Mouse (Mus musculus) midbrain, embryonic 10.5 days (tissue): ENCODE data around the gene Shisa9. TPM values are rescaled to one million over a fixed set of nuclear protein-coding genes. Genes with fewer than 3 reads are reported as not detected.

Source experiments
- DNase-seq: peaks from one replicate; pipeline ENCODE4 v3.0.0-alpha.2; 2017; ENCODE audit warnings: low spot score
- H3K27ac ChIP-seq: fragments of 300-500 bp; sonication (generic); replicated peaks from 2 replicates; pipeline ENCODE4 v1.5.1; 2016; ENCODE audit warnings: mild to moderate bottlenecking
- H3K27me3 ChIP-seq: fragments of 300-500 bp; sonication (generic); 2 replicates; pipeline ENCODE4 v1.6.1; 2016; ENCODE audit warnings: low read depth, mild to moderate bottlenecking; ENCODE audit not compliant: poor library complexity, severe bottlenecking
- H3K36me3 ChIP-seq: fragments of 300-500 bp; sonication (generic); 2 replicates; pipeline ENCODE4 v1.6.1; 2016; ENCODE audit warnings: mild to moderate bottlenecking, moderate library complexity
- H3K4me1 ChIP-seq: fragments of 300-500 bp; sonication (generic); 2 replicates; pipeline ENCODE4 v1.6.1; 2016
- H3K4me3 ChIP-seq: fragments of 300-500 bp; sonication (generic); 2 replicates; pipeline ENCODE4 v1.5.1; 2016; ENCODE audit warnings: mild to moderate bottlenecking, moderate library complexity
- H3K9me3 ChIP-seq: fragments of 300-500 bp; sonication (generic); replicated peaks from 2 replicates; pipeline ENCODE4 v1.6.1; 2016; ENCODE audit warnings: mild to moderate bottlenecking
- WGBS: fragments of 180-500 bp; shearing (Covaris S2); methylation state at CpG from one replicate; pipeline ENCODE4 v1.1.7; 2016; 5-methylcytosine and 5-hydroxymethylcytosine counted together
- polyA plus RNA-seq: library from polyadenylated mRNA; unstranded; fragments of >200 nt; fragmentation: Nextera tagmentation; extraction: Ambion mirVana; gene quantifications from 2 replicates; pipeline ENCODE4 v1.2.1, GENCODE M21; 2016

The Shisa9 gene
- polyA plus RNA-seq, 1 experiment from 2014 or later = 0.30 TPM

DNA sequence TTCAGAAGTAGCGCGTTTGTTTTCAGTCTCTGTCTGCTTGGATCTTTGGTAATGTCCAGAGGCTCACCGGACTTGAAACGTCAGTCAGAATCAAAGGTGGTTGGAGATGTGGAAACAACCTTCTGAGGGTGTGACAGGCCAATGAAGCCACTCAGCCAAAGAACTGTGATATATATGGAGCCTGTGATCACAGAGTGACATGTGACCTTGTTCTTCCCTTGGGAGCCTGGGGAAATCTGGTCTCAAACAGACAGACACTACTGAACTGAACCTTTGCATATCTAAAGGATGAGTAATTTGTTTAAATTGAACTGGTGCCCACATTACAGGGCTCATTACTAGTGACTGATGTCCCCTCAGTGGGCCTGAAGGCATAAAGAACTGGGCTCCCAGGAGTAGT is 168.1 kb downstream of the Shisa9 start:
- Histone ChIP-seq H3K27me3 (no peaks in the 10 kb centered on the region), H3K36me3 (no peaks in the 10 kb centered on the region), H3K4me3 (no peak overlapping the region), H3K4me1 (peaks cover 6% of the 10 kb centered on the region; the same call in 1 of the 2 replicates), H3K27ac (no peak overlapping the region), H3K9me3 (no peaks in the 10 kb centered on the region)
- no peak for DNase-seq
- 76% methylated on average over 4 of the region's 4 CpGs for WGBS

DNA sequence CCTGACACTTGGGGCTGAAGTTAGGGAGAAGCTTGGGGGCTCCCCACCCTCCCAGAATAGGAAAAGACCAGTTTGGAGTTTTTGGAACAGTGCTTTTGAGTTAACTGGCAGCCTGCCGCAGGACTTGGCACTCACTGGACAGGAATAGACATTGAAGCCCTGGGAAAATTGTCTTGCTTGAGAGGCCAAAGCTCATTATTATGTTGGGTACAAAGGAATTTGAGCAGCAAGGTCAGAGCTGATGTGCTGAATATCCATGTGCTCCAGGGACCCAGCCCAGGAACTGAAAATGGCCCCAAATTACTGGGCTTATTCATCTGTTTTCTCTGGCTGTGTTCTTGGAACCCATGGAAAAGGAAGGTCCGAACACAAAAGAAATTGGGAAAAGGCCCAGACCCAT is 170.6 kb downstream of the Shisa9 start:
- Histone ChIP-seq H3K9me3 (no peaks in the 10 kb centered on the region), H3K27me3 (no peaks in the 10 kb centered on the region), H3K4me1 (peaks cover 6% of the 10 kb centered on the region; the same call in 1 of the 2 replicates), H3K4me3 (no peak overlapping the region), H3K36me3 (no peaks in the 10 kb centered on the region), H3K27ac (no peak overlapping the region)
- 90% methylated on average over 2 of the region's 2 CpGs for WGBS
- no peak for DNase-seq

DNA sequence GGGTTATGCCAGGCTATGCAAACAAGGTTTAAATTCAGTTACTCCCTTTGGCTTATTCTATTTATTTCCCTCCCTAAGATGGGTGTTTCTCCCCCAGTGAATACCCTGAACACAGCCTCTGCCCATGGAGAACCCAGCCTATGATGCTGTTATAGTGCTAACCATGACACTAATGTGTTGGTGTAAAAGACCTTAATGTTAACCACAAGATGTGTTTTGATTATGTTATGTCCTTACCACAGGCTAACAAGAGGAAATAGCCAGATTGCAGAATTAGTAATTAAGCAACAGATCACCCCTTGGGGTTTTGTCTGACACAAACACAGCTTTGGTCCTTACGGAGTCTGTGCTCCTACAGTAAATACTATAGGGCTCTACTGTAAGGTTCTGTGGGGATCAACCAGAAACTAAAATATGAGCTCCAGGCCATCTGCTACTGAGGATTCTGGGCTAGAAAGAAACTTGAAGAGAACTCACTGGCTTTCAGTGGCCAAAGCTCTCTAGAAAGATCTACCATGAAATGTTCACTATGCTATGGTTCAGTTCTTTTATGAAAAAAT is 189.6 kb downstream of the Shisa9 start:
- H3K27me3 ChIP-seq = no peaks in the 10 kb centered on the region
- H3K27ac ChIP-seq = no peak overlapping the region
- 90% methylated on average over 1 of the region's 1 CpGs for WGBS
- H3K9me3 ChIP-seq = no peaks in the 10 kb centered on the region
- H3K4me1 ChIP-seq = no peaks in the 10 kb centered on the region
- no peaks in the 10 kb centered on the region for H3K36me3 ChIP-seq
- DNase-seq = no peak
- H3K4me3 ChIP-seq = no peak overlapping the region

DNA sequence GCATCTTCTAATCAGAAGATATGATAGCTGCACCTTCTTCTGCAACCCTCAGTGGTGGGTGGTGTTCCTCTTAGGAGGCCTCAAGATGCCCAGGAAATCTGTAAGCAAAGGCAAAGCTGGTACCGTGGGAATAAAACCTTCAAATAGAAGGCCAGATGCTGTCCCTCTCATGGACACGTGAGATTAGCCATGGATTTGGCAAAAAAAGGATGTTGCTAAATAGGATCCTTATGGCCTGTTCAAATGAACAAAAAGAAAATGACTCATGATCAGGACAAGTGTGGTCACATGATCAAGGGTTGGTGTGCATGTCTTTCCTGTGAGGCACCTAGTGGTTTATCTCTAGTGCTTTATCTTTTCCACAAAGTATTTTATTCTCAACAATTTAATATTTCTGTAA is 194.1 kb downstream of the Shisa9 start:
- DNase-seq = no peak
- no peaks in the 10 kb centered on the region for H3K9me3 ChIP-seq
- H3K4me3 ChIP-seq = no peak overlapping the region
- no peak overlapping the region for H3K27ac ChIP-seq
- H3K4me1 ChIP-seq = no peaks in the 10 kb centered on the region
- WGBS = 85% methylated on average over 2 of the region's 2 CpGs
- no peaks in the 10 kb centered on the region for H3K27me3 ChIP-seq
- H3K36me3 ChIP-seq = no peaks in the 10 kb centered on the region

DNA sequence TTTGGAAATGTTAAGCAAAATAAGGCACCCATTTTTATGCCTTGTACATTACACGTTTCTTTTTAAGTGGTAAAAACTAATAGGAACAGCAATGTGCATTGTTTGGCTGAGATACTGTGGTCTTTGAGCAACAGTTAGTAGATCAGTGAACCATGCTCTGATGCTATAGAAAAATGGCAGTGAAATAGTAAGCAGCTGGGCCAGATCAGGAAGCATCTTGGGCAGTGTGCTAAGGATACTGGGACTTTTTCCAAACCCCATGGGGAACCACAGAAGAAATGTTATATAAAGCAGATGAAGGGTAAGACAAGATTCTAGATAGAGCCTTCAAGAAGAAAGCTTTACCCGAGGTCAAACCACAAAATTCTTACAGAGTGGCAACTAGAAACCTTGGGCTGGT is 205.8 kb downstream of the Shisa9 start:
- no peaks in the 10 kb centered on the region for H3K4me1 ChIP-seq
- H3K4me3 ChIP-seq = no peak overlapping the region
- H3K27ac ChIP-seq = no peak overlapping the region
- no peaks in the 10 kb centered on the region for H3K36me3 ChIP-seq
- H3K27me3 ChIP-seq = no peaks in the 10 kb centered on the region
- 79% methylated on average over 2 of the region's 2 CpGs for WGBS
- no peaks in the 10 kb centered on the region for H3K9me3 ChIP-seq
- DNase-seq = no peak

DNA sequence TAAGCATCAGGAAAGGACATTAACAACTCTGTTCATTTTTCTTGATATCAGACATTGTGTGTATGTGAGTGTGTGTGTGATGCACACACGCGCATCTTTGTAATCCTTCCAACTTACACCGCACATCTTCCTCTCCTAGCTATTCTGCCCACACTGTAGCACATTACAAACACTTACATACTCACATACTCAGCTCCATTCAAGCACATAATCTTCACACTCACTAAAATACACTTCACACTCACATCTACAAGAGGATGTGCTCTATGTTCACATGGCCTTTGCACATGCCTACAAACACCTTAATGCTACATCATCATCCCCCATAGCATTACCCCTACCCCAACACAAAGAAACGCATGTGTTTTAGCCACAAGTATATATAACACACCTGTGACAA is 212.9 kb downstream of the Shisa9 start:
- H3K4me1 ChIP-seq = 0 out of 2 replicates have a peak, but pooled peaks cover 4% of the 10 kb centered on the region
- H3K9me3 ChIP-seq = no peaks in the 10 kb centered on the region
- H3K27me3 ChIP-seq = no peaks in the 10 kb centered on the region
- no peaks in the 10 kb centered on the region for H3K36me3 ChIP-seq
- WGBS = 97% methylated on average over 4 of the region's 4 CpGs
- no peak for DNase-seq
- no peak overlapping the region for H3K4me3 ChIP-seq
- H3K27ac ChIP-seq = no peak overlapping the region

DNA sequence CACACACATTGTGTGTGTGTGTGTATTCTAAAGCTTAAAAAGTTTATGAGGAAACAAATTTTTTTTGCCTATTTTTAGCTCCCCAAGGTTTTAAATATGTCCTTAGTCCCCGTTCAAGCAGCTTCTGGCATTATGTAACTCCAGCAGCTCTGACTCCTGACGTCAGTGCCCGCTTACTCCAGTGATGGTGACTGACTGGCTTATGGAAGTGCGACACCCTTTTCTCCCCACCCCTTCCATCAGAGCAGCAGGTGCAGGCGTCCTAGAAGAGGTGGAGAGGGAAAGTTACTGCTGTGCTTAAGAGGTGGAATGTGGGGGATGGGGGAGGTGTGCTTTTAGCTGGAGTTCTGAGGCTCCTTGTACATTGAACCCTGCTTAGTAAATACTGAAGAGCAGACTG is 213.7 kb downstream of the Shisa9 start:
- no peaks in the 10 kb centered on the region for H3K27me3 ChIP-seq
- 0 out of 2 replicates have a peak, but pooled peaks cover 4% of the 10 kb centered on the region for H3K4me1 ChIP-seq
- H3K27ac ChIP-seq = no peak overlapping the region
- no peaks in the 10 kb centered on the region for H3K36me3 ChIP-seq
- no peak for DNase-seq
- 68% methylated on average over 5 of the region's 5 CpGs for WGBS
- no peaks in the 10 kb centered on the region for H3K9me3 ChIP-seq
- no peak overlapping the region for H3K4me3 ChIP-seq

DNA sequence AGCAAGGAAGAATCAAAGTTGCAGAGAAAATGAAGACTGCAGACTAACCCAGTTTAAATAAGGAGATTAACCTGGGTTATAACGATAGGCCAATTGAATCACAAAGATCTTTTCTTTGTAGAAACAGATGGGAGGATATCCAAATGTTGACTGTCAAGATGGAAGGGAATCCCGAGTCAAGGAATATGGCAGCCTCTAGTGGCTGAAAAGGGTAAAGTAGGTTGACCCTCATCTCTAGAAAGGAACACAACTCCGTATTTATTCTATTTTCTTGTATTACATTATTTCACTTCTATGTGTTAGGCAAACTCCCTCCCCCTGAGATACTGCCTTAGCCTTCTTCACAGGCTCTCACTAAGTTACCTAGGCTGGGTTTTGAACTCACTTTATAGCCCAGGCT is 217.3 kb downstream of the Shisa9 start:
- WGBS = 28% methylated on average over 3 of the region's 3 CpGs
- no peak overlapping the region for H3K4me3 ChIP-seq

DNA sequence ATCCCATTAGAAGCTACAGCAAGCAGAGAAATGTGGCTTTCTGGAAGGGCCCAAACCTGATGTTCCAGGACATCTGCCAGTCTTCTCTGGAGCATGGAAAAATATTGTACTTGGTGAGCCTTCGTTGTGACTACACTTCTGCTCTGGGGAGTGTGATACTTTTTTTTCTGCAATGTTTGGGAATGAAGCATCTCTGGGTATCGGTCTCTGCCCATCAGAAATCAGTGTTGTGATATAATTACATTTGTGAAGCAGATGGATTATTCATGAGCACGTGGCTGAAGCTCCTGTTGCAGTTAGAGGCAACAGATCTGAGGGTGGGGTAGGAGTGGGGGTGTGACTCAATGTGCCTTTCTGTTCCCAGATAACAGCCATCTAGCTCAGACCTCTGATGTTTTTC is 218.2 kb downstream of the Shisa9 start:
- Histone ChIP-seq H3K27me3 (no peaks in the 10 kb centered on the region), H3K27ac (no peak overlapping the region), H3K36me3 (no peaks in the 10 kb centered on the region), H3K4me1 (no peaks in the 10 kb centered on the region), H3K9me3 (no peaks in the 10 kb centered on the region), H3K4me3 (no peak overlapping the region)
- 74% methylated on average over 3 of the region's 3 CpGs for WGBS
- DNase-seq = no peak

More for the DNA sequence above, 217.3 kb downstream of the Shisa9 start:
- Histone ChIP-seq H3K27me3 (no peaks in the 10 kb centered on the region), H3K27ac (no peak overlapping the region), H3K4me1 (no peaks in the 10 kb centered on the region), H3K36me3 (no peaks in the 10 kb centered on the region), H3K9me3 (no peaks in the 10 kb centered on the region)
- DNase-seq = no peak

DNA sequence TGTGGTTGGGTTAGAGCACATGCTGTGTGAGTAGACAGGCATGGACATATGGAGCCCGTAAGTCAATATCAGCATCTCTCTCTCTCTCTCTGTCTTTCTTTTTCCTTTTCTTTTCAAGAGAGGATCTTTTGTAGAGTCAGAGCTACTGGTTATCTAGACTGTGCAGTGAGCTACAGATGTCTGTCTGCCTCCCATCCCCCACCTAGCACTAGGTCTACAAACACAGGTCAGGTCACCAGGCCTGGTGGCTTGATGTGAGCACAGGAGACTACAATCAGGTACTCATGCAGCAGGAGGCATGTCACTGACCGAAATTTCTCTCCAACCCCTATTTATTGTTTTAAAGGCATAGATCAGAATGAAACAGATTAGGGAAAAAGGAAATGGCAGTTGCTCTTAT is 219.1 kb downstream of the Shisa9 start:
- no peaks in the 10 kb centered on the region for H3K4me1 ChIP-seq
- WGBS = 91% methylated on average over 2 of the region's 2 CpGs
- H3K4me3 ChIP-seq = no peak overlapping the region
- H3K27ac ChIP-seq = no peak overlapping the region
- no peaks in the 10 kb centered on the region for H3K27me3 ChIP-seq
- H3K9me3 ChIP-seq = no peaks in the 10 kb centered on the region
- no peaks in the 10 kb centered on the region for H3K36me3 ChIP-seq
- DNase-seq = no peak

DNA sequence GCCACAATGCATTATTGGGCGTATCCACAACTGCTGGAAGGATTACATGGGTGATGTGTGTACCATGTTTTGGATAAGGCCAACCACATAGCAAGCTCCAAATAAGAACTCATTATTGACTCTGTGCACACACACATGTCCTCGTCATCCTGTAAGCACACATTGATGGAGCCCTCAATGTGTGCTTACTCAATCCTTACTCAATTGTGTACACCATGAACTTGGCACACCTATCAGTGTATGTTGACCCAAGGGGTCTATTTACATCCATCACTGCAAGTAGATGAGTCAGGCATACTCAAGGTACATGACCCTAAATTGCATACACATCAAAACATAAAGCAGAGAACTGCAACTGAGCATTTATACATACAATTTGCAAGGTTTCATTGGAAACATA is 220.5 kb downstream of the Shisa9 start:
- no peak for DNase-seq
- Histone ChIP-seq H3K9me3 (no peaks in the 10 kb centered on the region), H3K4me1 (no peaks in the 10 kb centered on the region), H3K36me3 (no peaks in the 10 kb centered on the region), H3K27me3 (no peaks in the 10 kb centered on the region), H3K27ac (no peak overlapping the region), H3K4me3 (no peak overlapping the region)
- 90% methylated on average over 2 of the region's 2 CpGs for WGBS

DNA sequence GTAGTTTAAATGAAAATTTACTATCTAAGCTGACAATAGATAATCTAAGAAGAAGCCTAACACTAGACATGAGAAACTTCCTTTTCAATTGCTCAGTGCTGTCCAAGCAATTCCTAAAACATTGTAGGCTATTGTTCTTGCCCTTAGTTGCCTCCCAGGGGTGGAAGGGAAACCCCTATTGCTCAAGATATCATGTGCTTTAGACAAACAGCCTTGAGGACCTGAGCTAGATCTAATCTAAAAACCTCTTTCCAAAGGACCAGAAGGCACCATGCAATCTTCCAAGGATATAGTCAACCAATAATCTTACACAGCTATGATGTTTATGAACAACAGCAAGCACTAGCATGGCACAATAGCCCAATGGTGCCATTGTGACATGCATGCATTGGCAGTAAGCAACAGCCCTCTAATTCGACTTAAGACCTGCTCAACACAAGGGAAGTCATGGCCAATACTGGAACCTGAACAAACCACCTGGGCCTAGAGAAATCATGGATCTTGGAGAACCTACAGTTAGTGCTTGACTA is 222.6 kb downstream of the Shisa9 start:
- Histone ChIP-seq H3K27me3 (no peaks in the 10 kb centered on the region), H3K4me1 (no peaks in the 10 kb centered on the region), H3K4me3 (no peak overlapping the region), H3K9me3 (no peaks in the 10 kb centered on the region), H3K36me3 (no peaks in the 10 kb centered on the region), H3K27ac (no peak overlapping the region)
- no peak for DNase-seq
- 69% methylated on average over 1 of the region's 1 CpGs for WGBS

DNA sequence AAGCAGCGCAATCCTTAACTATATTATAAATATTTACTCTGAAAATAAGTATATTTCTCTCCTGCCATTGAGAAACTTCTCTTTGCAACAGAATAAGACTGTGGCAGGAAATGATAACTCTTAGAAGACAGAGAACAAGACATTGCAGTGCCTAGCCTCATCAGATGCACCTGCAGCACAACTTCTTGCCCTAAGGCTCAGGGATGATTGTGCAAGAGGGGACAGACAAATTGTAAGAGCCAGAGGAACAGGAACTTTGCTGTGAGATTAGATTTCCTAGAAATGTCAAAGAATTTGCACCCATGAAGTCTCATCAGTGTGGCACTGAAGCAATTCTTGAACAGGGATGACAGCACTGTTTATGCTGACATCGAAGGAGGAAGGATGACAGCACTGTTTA is 223.0 kb downstream of the Shisa9 start:
- 87% methylated on average over 2 of the region's 2 CpGs for WGBS
- no peaks in the 10 kb centered on the region for H3K4me1 ChIP-seq
- DNase-seq = no peak
- no peak overlapping the region for H3K27ac ChIP-seq
- H3K9me3 ChIP-seq = no peaks in the 10 kb centered on the region
- no peak overlapping the region for H3K4me3 ChIP-seq
- H3K27me3 ChIP-seq = no peaks in the 10 kb centered on the region
- H3K36me3 ChIP-seq = no peaks in the 10 kb centered on the region

DNA sequence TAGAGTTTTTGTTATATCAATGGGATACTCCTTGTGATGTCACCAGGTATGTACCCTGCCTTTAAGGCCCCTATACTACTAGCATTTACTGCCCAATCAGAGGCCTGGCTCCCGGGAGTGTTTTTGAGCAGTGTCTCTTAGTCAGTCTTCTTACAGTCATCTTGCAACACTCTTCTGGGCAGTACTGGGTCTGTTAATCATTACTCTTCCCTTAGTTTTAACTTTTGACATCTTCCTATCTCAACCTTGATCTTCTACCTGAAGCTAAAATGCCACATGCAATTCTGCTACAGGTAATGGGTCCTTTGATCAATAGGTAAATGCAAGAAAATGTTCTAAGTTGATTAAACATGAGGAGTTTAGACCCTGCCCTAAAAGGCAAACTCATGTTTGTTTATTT is 225.4 kb downstream of the Shisa9 start:
- DNase-seq = no peak
- no peaks in the 10 kb centered on the region for H3K36me3 ChIP-seq
- no peak overlapping the region for H3K27ac ChIP-seq
- 94% methylated on average over 1 of the region's 1 CpGs for WGBS
- H3K4me1 ChIP-seq = no peaks in the 10 kb centered on the region
- no peaks in the 10 kb centered on the region for H3K9me3 ChIP-seq
- H3K4me3 ChIP-seq = no peak overlapping the region
- H3K27me3 ChIP-seq = no peaks in the 10 kb centered on the region
